ENCODE assay signal across 17 mouse cellular contexts in genomic region chr10:28649109-28649899, GRCm38 (mm10). TPM values are rescaled to one million over a fixed set of nuclear protein-coding genes. Genes with fewer than 3 reads are reported as not detected.
"Had no signal": no experiment of that assay in that cellular context is flagged by ENCODE, and none has a peak within 500 bp of the region (broad histone marks: within the 10 kb centered on the region; RNA-seq: fewer than 3 reads in every experiment).

No protein-coding gene starts in this region.

- H3K27ac ChIP-seq: layer of hippocampus, adult 2 months; limb, embryonic 12.5 days; liver, embryonic 15.5 days; neural tube, embryonic 13.5 days had no signal

- H3K9ac ChIP-seq: limb, embryonic 12.5 days; liver, embryonic 15.5 days; neural tube, embryonic 13.5 days had no signal

- H3K27me3 ChIP-seq: liver, embryonic 15.5 days; neural tube, embryonic 13.5 days had no signal

- DNase-seq: kidney, adult 18-20 months; kidney, postnatal 10 days; kidney, postnatal 4 days; liver; lung, adult 2 months; lung, postnatal 36 days; retina, postnatal 1 day; right cerebral cortex, postnatal 4 days; spleen, adult 18-20 months; thymus, postnatal 4 days had no signal

- H3K36me3 ChIP-seq: limb, embryonic 12.5 days; liver, embryonic 15.5 days; neural tube, embryonic 13.5 days had no signal

- H3K9me3 ChIP-seq: limb, embryonic 12.5 days; liver, embryonic 15.5 days; neural tube, embryonic 13.5 days had no signal

- H3K4me2 ChIP-seq: limb, embryonic 12.5 days; liver, embryonic 15.5 days; neural tube, embryonic 13.5 days had no signal

- H3K4me3 ChIP-seq: layer of hippocampus, adult 2 months; limb, embryonic 12.5 days; liver, embryonic 15.5 days; neural tube, embryonic 13.5 days had no signal

- H3K4me1 ChIP-seq: limb, embryonic 12.5 days; liver, embryonic 15.5 days; neural tube, embryonic 13.5 days had no signal

RNA-seq across cellular contexts. Expression of gene Themis, which starts 18.9 kb away (rescaled TPM):
- total RNA-seq: layer of hippocampus, adult 2 months; left cerebral cortex, postnatal 36 days had no signal
- polyA plus RNA-seq: kidney, embryonic 14.5 days; limb, embryonic 12.5 days; liver, embryonic 15.5 days; neural tube, embryonic 13.5 days; stomach, embryonic 14.5 days had no signal
